Mouse (Mus musculus): Measurements from ENCODE around the gene Rnd3.

GRCm38 (mm10) chr2:51090688-51091087, 58.2 kb downstream of the Rnd3 start:
- TF ChIP-seq POLR2A (IDR thresholded peaks at IDR 0.05; ENCODE audit: insufficient read depth, low read length), result no peak
- TF ChIP-seq CTCF (IDR thresholded peaks at IDR 0.05; ENCODE audit: low read depth, low read length), result no peak

All from ES-Bruce4 (cell line).